Mouse (Mus musculus) limb, embryonic 13.5 days (tissue): ENCODE results near the gene Psmb2. TPM values are rescaled to one million over a fixed set of nuclear protein-coding genes. Genes with fewer than 3 reads are reported as not detected.

Source experiments
- ATAC-seq: fragments of 200-750 bp; cut with Nextera tagmentation; 2 replicates; pipeline ENCODE4 v1.8.0; 2017; ENCODE audit warnings: low read depth, moderate number of reproducible peaks, moderate TSS enrichment; ENCODE audit not compliant: low FRiP score
- H3K27ac ChIP-seq: fragments of 300-500 bp; sonication (generic); 2 replicates; pipeline ENCODE4 v1.5.1; 2015; ENCODE audit warnings: inconsistent platforms, mild to moderate bottlenecking, moderate library complexity
- H3K27me3 ChIP-seq: fragments of 300-500 bp; sonication (generic); 2 replicates; pipeline ENCODE4 v1.6.1; 2015; ENCODE audit warnings: mild to moderate bottlenecking, inconsistent platforms
- H3K36me3 ChIP-seq: fragments of 300-500 bp; sonication (generic); 2 replicates; pipeline ENCODE4 v1.6.1; 2015; ENCODE audit warnings: inconsistent platforms, mild to moderate bottlenecking, moderate library complexity
- H3K4me1 ChIP-seq: fragments of 300-500 bp; sonication (generic); 2 replicates; pipeline ENCODE4 v1.6.1; 2015; ENCODE audit warnings: inconsistent platforms
- H3K4me2 ChIP-seq: fragments of 300-500 bp; sonication (generic); replicated peaks from 2 replicates; pipeline ENCODE4 v1.6.1; 2015; ENCODE audit warnings: inconsistent platforms, mild to moderate bottlenecking, moderate library complexity
- H3K4me3 ChIP-seq: fragments of 300-500 bp; sonication (generic); 2 replicates; pipeline ENCODE4 v1.5.1; 2015; ENCODE audit warnings: moderate library complexity, mild to moderate bottlenecking, inconsistent platforms
- H3K9ac ChIP-seq: fragments of 300-500 bp; sonication (generic); 2 replicates; pipeline ENCODE4 v1.6.1; 2015; ENCODE audit warnings: mild to moderate bottlenecking, inconsistent platforms
- H3K9me3 ChIP-seq: fragments of 300-500 bp; sonication (generic); 2 replicates; pipeline ENCODE4 v1.6.1; 2016; ENCODE audit warnings: inconsistent platforms
- WGBS: fragments of 180-500 bp; shearing (Covaris S2); methylation state at CpG from one replicate; pipeline ENCODE4 v1.1.7; 2015; 5-methylcytosine and 5-hydroxymethylcytosine counted together
- polyA plus RNA-seq: library from polyadenylated mRNA; unstranded; fragments of >200 nt; fragmentation: Nextera tagmentation; extraction: Ambion mirVana; gene quantifications from 2 replicates; pipeline ENCODE4 v1.2.1, GENCODE M21; 2015

The Psmb2 gene
- polyA plus RNA-seq, 1 experiment from 2014 or later: 501 TPM

- no peak for ATAC-seq
- Histone ChIP-seq H3K36me3 (peaks cover 66% of the 10 kb centered on the region), H3K27me3 (no peaks in the 10 kb centered on the region), H3K4me1 (peaks cover 49% of the 10 kb centered on the region), H3K4me2 (no peak overlapping the region), H3K9me3 (no peaks in the 10 kb centered on the region), H3K4me3 (no peak overlapping the region), H3K27ac (no peak overlapping the region), H3K9ac (0 out of 2 replicates have a peak overlapping the region, but pooled peaks have one; percentile 31)
- 94% methylated on average over 8 of the region's 8 CpGs for WGBS
Measured at GRCm38 (mm10) chr4:126748381-126748780, 71.0 kb downstream of the Psmb2 start.

- peaks cover 42% of the 10 kb centered on the region for H3K4me1 ChIP-seq
- H3K27me3 ChIP-seq: no peaks in the 10 kb centered on the region
- ATAC-seq: no peak
- no peaks in the 10 kb centered on the region for H3K9me3 ChIP-seq
- H3K9ac ChIP-seq: peak overlapping the region; percentile 45
- peaks cover 61% of the 10 kb centered on the region for H3K36me3 ChIP-seq
- H3K4me2 ChIP-seq: 0 out of 2 replicates have a peak overlapping the region, but pooled peaks have one; percentile 2
- WGBS: 89% methylated on average over 11 of the region's 11 CpGs
- H3K27ac ChIP-seq: no peak overlapping the region
- H3K4me3 ChIP-seq: no peak overlapping the region
Measured at GRCm38 (mm10) chr4:126749553-126749952, 72.1 kb downstream of the Psmb2 start.

- H3K36me3 ChIP-seq: peaks cover 54% of the 10 kb centered on the region
- no peak overlapping the region for H3K4me3 ChIP-seq
- peak overlapping the region; percentile 45 for H3K9ac ChIP-seq
- H3K9me3 ChIP-seq: no peaks in the 10 kb centered on the region
- no peak for ATAC-seq
- H3K4me2 ChIP-seq: 0 out of 2 replicates have a peak overlapping the region, but pooled peaks have one; percentile 2
- 91% methylated on average over 26 of the region's 26 CpGs for WGBS
- peaks cover 47% of the 10 kb centered on the region for H3K4me1 ChIP-seq
- no peak overlapping the region for H3K27ac ChIP-seq
- H3K27me3 ChIP-seq: no peaks in the 10 kb centered on the region
Measured at GRCm38 (mm10) chr4:126750046-126750683, 72.7 kb downstream of the Psmb2 start.

GRCm38 (mm10) chr4:126750863-126751555 lies 73.6 kb downstream of the Psmb2 start:
- peak overlapping the region; percentile 100 for H3K4me2 ChIP-seq
- no peaks in the 10 kb centered on the region for H3K27me3 ChIP-seq
- peaks cover 47% of the 10 kb centered on the region for H3K4me1 ChIP-seq
- H3K9ac ChIP-seq: peak overlapping the region; percentile 39; the same call in 1 of the 2 replicates
- WGBS: 73% methylated on average over 8 of the region's 8 CpGs
- H3K36me3 ChIP-seq: peaks cover 47% of the 10 kb centered on the region
- H3K27ac ChIP-seq: no peak overlapping the region
- peak overlapping the region; percentile 77; the same call in 1 of the 2 replicates for H3K4me3 ChIP-seq
- H3K9me3 ChIP-seq: no peaks in the 10 kb centered on the region
- ATAC-seq: no peak

- H3K4me2 ChIP-seq: peak overlapping the region; percentile 100
- H3K9ac ChIP-seq: peak overlapping the region; percentile 84
- no peak overlapping the region for H3K27ac ChIP-seq
- WGBS: 60% methylated on average over 10 of the region's 10 CpGs
- no peaks in the 10 kb centered on the region for H3K27me3 ChIP-seq
- peak overlapping the region; percentile 77 for H3K4me3 ChIP-seq
- no peak for ATAC-seq
- peaks cover 47% of the 10 kb centered on the region for H3K4me1 ChIP-seq
- H3K36me3 ChIP-seq: peaks cover 41% of the 10 kb centered on the region
- H3K9me3 ChIP-seq: no peaks in the 10 kb centered on the region
Measured at GRCm38 (mm10) chr4:126751556-126752023, 74.2 kb downstream of the Psmb2 start.

GRCm38 (mm10) chr4:126752024-126752607 lies 74.7 kb downstream of the Psmb2 start:
- Histone ChIP-seq H3K36me3 (peaks cover 36% of the 10 kb centered on the region), H3K4me3 (peak overlapping the region; percentile 77), H3K9me3 (no peaks in the 10 kb centered on the region), H3K27me3 (no peaks in the 10 kb centered on the region), H3K27ac (no peak overlapping the region), H3K9ac (peak overlapping the region; percentile 84), H3K4me2 (peak overlapping the region; percentile 100), H3K4me1 (peaks cover 47% of the 10 kb centered on the region)
- no peak for ATAC-seq
- WGBS: 4% methylated on average over 13 of the region's 13 CpGs

- Histone ChIP-seq H3K27me3 (no peaks in the 10 kb centered on the region), H3K4me1 (peaks cover 47% of the 10 kb centered on the region), H3K36me3 (peaks cover 34% of the 10 kb centered on the region), H3K9ac (peak overlapping the region; percentile 84), H3K27ac (0 out of 2 replicates have a peak overlapping the region, but pooled peaks have one; percentile 84), H3K4me3 (peak overlapping the region; percentile 77), H3K9me3 (no peaks in the 10 kb centered on the region), H3K4me2 (peak overlapping the region; percentile 100)
- ATAC-seq: 0 out of 2 replicates have a peak, but pooled peaks have one; percentile 0
- WGBS: under 1% methylated on average over 22 of the region's 23 CpGs
Measured at GRCm38 (mm10) chr4:126752608-126753141, 75.2 kb downstream of the Psmb2 start.

GRCm38 (mm10) chr4:126753268-126754230 lies 76.1 kb downstream of the Psmb2 start, which contains the start of the genes Ncdn and AU040320:
Ncdn (minus strand) TSS chr4:126753438.
AU040320 (plus strand) TSS chr4:126753544.
- Histone ChIP-seq H3K9me3 (no peaks in the 10 kb centered on the region), H3K4me3 (peak within 1 kb of the TSS; percentile 77), H3K4me1 (peaks cover 46% of the 10 kb centered on the region), H3K9ac (peak within 1 kb of the TSS; percentile 84), H3K27ac (peak within 1 kb of the TSS; percentile 84), H3K36me3 (peaks cover 31% of the 10 kb centered on the region), H3K4me2 (peak within 1 kb of the TSS; percentile 100), H3K27me3 (no peaks in the 10 kb centered on the region)
- ATAC-seq: peak; percentile 99
- under 1% methylated on average over 70 of the region's 71 CpGs for WGBS

- H3K36me3 ChIP-seq: peaks cover 25% of the 10 kb centered on the region
- H3K9me3 ChIP-seq: no peaks in the 10 kb centered on the region
- H3K4me2 ChIP-seq: peak overlapping the region; percentile 100
- peaks cover 41% of the 10 kb centered on the region for H3K4me1 ChIP-seq
- no peaks in the 10 kb centered on the region for H3K27me3 ChIP-seq
- peak overlapping the region; percentile 84 for H3K9ac ChIP-seq
- ATAC-seq: no peak
- H3K27ac ChIP-seq: peak overlapping the region; percentile 84; the same call in 1 of the 2 replicates
- peak overlapping the region; percentile 77 for H3K4me3 ChIP-seq
- 1% methylated on average over 12 of the region's 12 CpGs for WGBS
Measured at GRCm38 (mm10) chr4:126754231-126754611, 76.8 kb downstream of the Psmb2 start.

- H3K4me1 ChIP-seq: peaks cover 34% of the 10 kb centered on the region
- H3K4me3 ChIP-seq: peak overlapping the region; percentile 77
- H3K4me2 ChIP-seq: peak overlapping the region; percentile 100
- WGBS: 57% methylated on average over 12 of the region's 12 CpGs
- no peaks in the 10 kb centered on the region for H3K27me3 ChIP-seq
- H3K27ac ChIP-seq: no peak overlapping the region
- no peaks in the 10 kb centered on the region for H3K9me3 ChIP-seq
- H3K36me3 ChIP-seq: peaks cover 25% of the 10 kb centered on the region
- ATAC-seq: no peak
- no peak overlapping the region for H3K9ac ChIP-seq
Measured at GRCm38 (mm10) chr4:126754736-126755374, 77.4 kb downstream of the Psmb2 start.
